Mouse (Mus musculus) urinary bladder, postnatal 25 days (tissue): ENCODE data around the gene Klk1b5.

Source experiments
- DNase-seq: peaks from one replicate; pipeline ENCODE4 v3.0.0; 2022; ENCODE audit warnings: low spot score

Klk1b5 gene

GRCm38 (mm10) chr7:44253023-44253616 is 37.4 kb downstream of the Klk1b5 start:
- DNase-seq, result no peak

DNA sequence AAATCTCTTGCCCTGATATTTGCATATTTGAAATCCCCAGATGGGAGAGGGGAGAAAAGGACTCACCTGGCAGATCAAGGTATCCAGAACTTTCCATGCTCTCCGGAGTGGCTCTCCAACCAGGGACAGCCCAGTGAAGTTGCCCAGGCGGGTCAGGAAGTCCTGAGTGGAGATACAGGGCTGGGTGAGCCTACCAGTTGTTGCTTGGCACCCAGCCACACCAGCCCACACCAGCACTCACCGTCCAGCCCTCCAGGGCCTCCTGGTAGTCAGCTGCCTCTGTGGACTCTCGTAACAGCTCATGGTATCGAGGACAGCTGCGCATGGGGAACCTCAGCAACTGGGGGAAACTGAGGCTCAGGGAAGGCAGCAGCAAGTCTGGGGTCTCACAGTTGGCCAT is 39.2 kb downstream of the Klk1b5 start:
- DNase-seq, result no peak

DNA sequence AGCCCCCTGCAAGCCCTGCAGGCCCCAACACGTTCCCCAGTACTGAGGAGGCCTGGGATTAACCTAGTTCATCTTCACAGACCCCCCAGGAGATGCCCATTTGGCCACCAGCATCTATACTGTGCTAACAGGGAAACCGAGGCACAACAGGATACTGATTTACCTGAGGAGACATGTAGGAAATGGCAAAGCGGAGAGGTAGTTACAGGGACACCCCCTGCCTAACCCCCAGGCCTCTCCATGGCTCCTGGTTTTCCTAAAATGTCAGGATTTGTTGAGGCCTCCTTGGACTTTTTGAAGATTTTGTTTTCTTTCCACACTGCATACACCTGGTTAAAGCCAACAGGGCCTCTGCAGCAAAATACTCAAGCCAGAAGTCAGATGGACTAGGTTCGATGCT is 41.5 kb downstream of the Klk1b5 start, which contains the start of gene Acp4:
Acp4 (minus strand) TSS at position 101 of the 400 bp plus-strand sequence.
- no peak for DNase-seq

DNA sequence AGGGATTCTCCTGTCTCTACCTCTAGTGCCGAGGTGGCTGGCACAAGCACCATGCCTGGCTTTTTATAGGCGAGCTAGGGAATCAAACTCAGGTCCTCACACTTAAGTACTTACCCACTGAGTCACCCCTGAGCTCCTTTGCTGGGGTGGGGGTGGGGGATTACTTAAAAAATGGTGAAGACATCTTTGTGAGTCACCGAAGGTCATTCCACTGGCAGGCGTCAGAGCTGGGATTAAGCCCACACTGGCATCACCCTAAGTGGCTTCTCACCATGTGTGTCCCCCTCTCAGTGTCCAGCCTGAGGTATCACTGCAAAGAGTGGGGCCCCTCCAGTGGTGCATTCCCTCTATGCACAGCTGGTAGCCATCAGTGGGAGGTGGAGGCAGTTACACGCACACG is 44.7 kb downstream of the Klk1b5 start:
- no peak for DNase-seq

DNA sequence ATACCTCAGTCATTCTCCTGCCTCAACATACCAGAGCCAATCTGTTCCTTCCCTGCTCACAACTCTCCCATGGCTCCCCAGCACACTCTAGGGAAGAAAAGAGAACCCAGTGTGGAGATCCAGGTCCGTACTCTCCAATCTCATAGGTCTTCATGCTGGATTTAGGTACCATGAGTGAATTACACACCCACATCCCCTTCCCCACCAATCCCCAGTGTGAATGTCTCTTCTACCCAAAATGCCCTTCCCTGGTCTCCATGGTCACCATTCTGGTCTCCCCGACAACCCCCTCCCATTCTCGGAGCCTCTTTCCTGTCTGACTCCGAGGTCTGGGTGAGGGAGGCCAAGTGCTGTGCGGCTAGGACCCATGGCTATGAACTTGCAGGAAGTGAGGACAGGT is 45.4 kb downstream of the Klk1b5 start, which contains the start of gene Gm15517:
Gm15517 (plus strand) TSS at position 301 of the 400 bp plus-strand sequence.
- DNase-seq, result no peak

DNA sequence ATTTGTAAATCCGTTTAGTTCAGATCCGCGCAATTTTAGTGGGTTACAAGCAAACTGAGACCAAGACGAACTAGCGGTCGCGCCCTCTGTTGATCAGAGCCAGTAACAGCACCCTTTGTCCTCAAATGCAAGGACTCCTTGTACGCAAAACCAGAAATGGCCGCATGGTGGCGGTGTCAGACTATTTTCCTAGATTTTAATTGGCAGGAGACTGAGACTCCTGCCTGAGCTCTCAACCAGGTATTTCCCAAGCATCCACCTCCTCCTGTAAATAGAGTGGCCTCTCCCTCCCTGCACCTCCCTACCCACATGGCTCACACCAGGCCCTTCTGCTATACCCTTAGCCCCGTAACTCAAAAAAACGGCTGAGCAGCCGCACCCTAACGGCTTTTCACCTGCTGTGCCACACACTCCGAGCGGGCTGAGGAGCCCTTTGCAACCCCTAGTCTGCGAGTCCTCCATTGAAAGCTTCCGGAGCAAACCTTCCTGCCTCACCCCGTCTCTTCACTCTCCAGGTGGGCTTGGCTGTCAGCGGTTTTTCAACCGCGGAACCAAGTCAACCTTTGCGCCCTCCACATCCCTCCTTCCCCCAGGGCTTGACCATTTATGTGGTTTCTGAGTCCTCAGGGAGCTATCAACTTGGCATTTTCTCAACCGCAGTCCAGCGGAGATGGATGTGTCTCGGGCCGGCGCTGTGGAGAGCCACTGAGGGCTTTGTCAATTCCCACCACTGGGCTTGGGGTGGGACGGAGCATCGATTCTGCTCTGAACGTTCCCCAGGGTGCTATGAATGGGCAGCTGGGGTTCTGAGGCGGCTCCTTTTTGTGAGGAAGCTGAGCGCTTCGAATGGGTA is 47.3 kb downstream of the Klk1b5 start:
- DNase-seq, result peak; percentile 94

GRCm38 (mm10) chr7:44268117-44268516 is 52.4 kb downstream of the Klk1b5 start:
- DNase-seq, result no peak

DNA sequence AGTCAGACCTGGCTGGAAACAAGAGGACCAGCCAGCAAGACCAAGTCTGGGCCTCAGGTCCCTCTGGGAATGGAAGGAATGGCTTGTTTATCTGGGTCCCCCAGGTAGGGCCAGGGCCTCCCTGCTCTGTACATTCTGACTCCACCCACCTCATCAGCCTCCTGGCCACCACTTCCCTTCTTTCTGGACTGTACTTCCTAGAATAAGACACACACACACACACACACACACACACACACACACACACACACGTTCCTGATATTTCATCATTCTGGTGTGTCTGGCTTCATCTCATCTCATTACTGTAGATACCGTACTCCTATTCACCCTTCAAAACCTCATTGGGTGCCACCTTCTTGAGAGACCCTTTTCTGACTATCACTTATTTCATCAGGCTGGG is 53.7 kb downstream of the Klk1b5 start:
- no peak for DNase-seq
